Mouse (Mus musculus) liver, postnatal 0 days (tissue): ENCODE results near the gene Trim62.

ENCODE experiments used
- CTCF ChIP-seq: sonication (generic); IDR thresholded peaks from 2 replicates; pipeline ENCODE4 v1.5.1; 2016; ENCODE audit warnings: antibody characterized with exemption, low read depth
- EP300 ChIP-seq: IDR thresholded peaks from 2 replicates; pipeline ENCODE4 v1.6.1; 2016; ENCODE audit warnings: antibody characterized with exemption, low read depth, mild to moderate bottlenecking

DNA sequence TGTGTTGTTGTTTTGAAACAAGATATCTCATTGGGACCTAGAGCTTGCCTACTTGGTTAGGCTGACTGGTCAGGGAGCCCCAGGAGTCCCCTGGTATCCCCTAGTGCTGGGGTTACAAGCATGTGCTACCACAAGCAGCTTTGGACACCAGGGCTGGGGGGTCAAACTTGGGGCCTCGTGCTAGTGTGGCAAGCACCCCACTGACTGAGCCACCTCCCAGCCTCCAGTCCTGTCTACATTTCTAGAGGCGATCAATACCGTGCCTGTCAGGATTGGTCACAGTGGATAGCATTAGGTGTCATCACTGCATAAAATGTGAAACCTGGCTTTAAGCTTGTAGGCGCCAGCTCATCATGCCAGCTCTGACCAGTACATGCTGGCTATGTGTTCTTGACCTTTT is 12.5 kb downstream of the Trim62 start:
- TF ChIP-seq EP300 = no peak
- no peak for TF ChIP-seq CTCF
